Mouse (Mus musculus) hindbrain, embryonic 13.5 days (tissue): ENCODE measurements at regions not wholly inside any gene's neighbourhood (a gene's known extent, or its start where the extent isn't known, plus 50 kb on each side); places are given as distances from the start of the nearest gene placed in this dataset.
"Not testable (repeated sequence)": the region's sequence is repeated elsewhere in the genome, so short reads cannot be mapped to it uniquely, and the experiment has no call there.

Source experiments
- ATAC-seq: fragments of 200-750 bp; cut with Nextera tagmentation; 2 replicates; pipeline ENCODE4 v1.8.0; 2017; ENCODE audit warnings: moderate TSS enrichment; ENCODE audit not compliant: low FRiP score
- H3K27ac ChIP-seq: fragments of 300-500 bp; sonication (generic); 2 replicates; pipeline ENCODE4 v1.5.1; 2015; ENCODE audit warnings: inconsistent platforms, mild to moderate bottlenecking, moderate library complexity
- H3K27me3 ChIP-seq: fragments of 300-500 bp; sonication (generic); 2 replicates; pipeline ENCODE4 v1.6.1; 2015; ENCODE audit warnings: mild to moderate bottlenecking, inconsistent platforms
- H3K36me3 ChIP-seq: fragments of 300-500 bp; sonication (generic); 2 replicates; pipeline ENCODE4 v1.6.1; 2015; ENCODE audit warnings: mild to moderate bottlenecking, inconsistent platforms
- H3K4me1 ChIP-seq: fragments of 300-500 bp; sonication (generic); replicated peaks from 2 replicates; pipeline ENCODE4 v1.6.1; 2015; ENCODE audit warnings: inconsistent platforms
- H3K4me2 ChIP-seq: fragments of 300-500 bp; sonication (generic); 2 replicates; pipeline ENCODE4 v1.6.1; 2015; ENCODE audit warnings: inconsistent platforms, mild to moderate bottlenecking, moderate library complexity
- H3K4me3 ChIP-seq: fragments of 300-500 bp; sonication (generic); 2 replicates; pipeline ENCODE4 v1.5.1; 2015; ENCODE audit warnings: mild to moderate bottlenecking, inconsistent platforms
- H3K9ac ChIP-seq: fragments of 300-500 bp; sonication (generic); 2 replicates; pipeline ENCODE4 v1.6.1; 2015; ENCODE audit warnings: mild to moderate bottlenecking, inconsistent platforms
- H3K9me3 ChIP-seq: fragments of 300-500 bp; sonication (generic); 2 replicates; pipeline ENCODE4 v1.6.1; 2016; ENCODE audit warnings: inconsistent platforms
- WGBS: fragments of 180-500 bp; shearing (Covaris S2); methylation state at CpG from one replicate; pipeline ENCODE4 v1.1.7; 2015; 5-methylcytosine and 5-hydroxymethylcytosine counted together

DNA sequence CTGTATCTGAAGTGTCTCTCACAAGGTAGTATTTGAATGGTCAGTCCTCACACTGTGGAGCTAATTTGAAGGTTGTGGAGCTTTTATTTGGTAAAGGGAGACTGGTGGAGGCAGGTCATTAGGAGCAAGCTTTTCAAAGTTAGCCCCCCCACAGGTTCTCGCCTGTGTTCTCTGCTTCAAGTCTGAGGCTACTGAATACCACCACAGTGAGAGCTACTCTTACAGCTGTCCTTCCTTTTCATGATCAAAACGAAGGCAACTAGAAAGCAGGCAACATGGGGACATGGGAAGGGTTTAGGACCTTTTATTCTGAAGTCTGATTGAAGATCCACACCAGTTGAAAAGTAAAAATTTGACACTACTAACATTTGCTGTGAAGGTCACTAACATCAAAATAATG lies 645.2 kb upstream of the Pou3f2 start:
- Histone ChIP-seq H3K4me3 (no peak overlapping the region), H3K36me3 (no peaks in the 10 kb centered on the region), H3K4me1 (no peaks in the 10 kb centered on the region), H3K4me2 (no peak overlapping the region), H3K9me3 (no peaks in the 10 kb centered on the region), H3K27me3 (no peaks in the 10 kb centered on the region), H3K9ac (no peak overlapping the region), H3K27ac (no peak overlapping the region)
- no peak for ATAC-seq
- WGBS, result 24% methylated on average over 2 of the region's 2 CpGs

DNA sequence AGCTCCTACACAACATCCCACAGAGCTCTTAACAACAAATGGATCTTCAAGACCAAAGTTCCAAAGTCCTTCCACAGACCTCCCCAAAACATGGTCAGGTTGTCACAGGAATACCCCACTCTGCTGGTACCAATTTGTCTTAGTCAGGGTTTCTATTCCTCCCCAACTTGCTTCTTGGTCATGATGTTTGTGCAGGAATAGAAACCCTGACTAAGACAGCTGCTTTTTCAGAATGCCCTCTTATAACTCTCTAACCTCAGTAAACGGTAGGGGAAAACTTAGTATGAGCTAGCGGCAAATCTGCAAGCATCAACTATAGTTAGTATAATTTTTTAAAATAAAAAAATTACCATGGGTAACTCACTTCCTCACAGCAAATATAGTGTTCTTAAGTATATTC lies 613.3 kb upstream of the Pou3f2 start:
- H3K4me3 ChIP-seq, H3K36me3 ChIP-seq, H3K9me3 ChIP-seq, H3K4me2 ChIP-seq, H3K27ac ChIP-seq, H3K27me3 ChIP-seq, ATAC-seq, H3K9ac ChIP-seq, H3K4me1 ChIP-seq: not testable (repeated sequence)
- WGBS, result 96% methylated on average over 2 of the region's 2 CpGs

DNA sequence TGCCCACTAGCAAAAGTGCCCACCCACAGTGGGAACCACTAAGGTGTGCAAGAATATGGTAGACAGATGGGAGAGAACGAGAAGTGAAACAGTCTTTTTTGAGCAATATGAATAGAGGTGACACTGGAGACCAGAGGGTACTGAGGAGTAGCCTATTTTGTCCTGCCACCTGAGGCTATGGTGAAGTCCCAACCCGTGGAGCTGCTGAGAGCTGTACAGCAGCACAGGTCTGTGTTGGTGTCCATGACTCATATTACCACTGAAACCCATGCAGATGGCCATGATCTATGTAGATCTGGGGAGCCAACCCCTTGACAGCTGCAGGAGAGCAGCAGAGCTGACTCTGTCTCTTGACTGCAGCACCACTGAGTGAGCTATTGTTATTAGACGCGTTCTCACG lies 591.4 kb upstream of the Pou3f2 start:
- H3K4me3 ChIP-seq, result no peak overlapping the region
- H3K9ac ChIP-seq, result no peak overlapping the region
- H3K4me1 ChIP-seq, result no peaks in the 10 kb centered on the region
- no peaks in the 10 kb centered on the region for H3K9me3 ChIP-seq
- no peaks in the 10 kb centered on the region for H3K36me3 ChIP-seq
- no peak overlapping the region for H3K4me2 ChIP-seq
- 93% methylated on average over 5 of the region's 5 CpGs for WGBS
- ATAC-seq, result no peak
- no peak overlapping the region for H3K27ac ChIP-seq
- no peaks in the 10 kb centered on the region for H3K27me3 ChIP-seq

DNA sequence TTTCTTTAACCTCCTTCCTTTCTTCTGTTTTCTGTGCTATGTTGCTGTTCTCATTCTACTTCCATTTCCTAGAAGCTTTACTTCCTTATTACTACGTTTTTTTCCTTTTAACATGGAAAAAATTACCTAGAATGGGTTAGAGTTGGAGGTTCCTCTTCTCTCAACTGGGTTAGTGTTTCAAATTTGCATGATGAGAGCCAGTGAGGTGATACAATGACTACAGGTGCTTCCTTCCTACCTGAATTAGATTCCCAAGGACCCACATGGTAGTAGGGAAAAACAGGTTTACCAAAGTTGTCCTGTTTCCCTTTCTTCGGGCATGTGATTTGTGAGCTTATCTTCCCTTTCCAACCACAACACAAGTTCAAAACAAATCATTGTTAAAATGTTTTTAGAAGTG lies 589.4 kb upstream of the Pou3f2 start:
- Histone ChIP-seq H3K36me3 (no peaks in the 10 kb centered on the region), H3K9me3 (no peaks in the 10 kb centered on the region), H3K9ac (no peak overlapping the region), H3K27ac (no peak overlapping the region), H3K4me3 (no peak overlapping the region), H3K27me3 (no peaks in the 10 kb centered on the region), H3K4me2 (no peak overlapping the region), H3K4me1 (no peaks in the 10 kb centered on the region)
- whole genome bisulfite sequencing, result 78% methylated on average over 2 of the region's 2 CpGs
- no peak for ATAC-seq

DNA sequence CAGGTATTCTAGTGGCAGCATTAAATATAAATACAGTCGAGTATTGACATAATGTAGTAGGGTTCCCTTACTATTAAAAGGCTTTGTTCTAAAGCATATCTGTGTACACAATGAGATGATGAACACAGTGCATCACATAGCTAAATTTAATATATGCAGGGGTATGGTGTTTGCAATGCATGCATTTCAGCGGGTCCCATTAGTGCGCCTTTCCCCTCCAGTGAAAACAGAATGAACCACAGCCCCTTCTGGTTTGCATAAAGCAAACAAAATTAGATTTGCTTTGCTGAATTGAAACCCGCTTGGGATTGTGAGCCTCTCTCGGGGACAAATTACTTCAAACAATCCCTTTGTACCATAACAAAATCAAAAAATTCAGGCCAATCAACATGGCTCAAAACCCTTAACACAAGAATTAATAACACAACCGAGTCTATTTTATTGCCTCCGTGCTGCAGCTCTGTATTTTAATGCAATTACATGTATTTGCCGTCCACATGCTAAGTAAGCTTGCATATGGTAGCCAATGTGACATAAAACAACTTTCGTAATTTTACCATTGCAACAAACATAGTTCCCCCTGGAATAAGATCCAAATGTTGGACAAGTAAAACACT lies 562.6 kb upstream of the Pou3f2 start:
- Histone ChIP-seq H3K9ac (no peak overlapping the region), H3K27me3 (no peaks in the 10 kb centered on the region), H3K4me1 (peaks cover 9% of the 10 kb centered on the region; the same call in 1 of the 2 replicates), H3K27ac (peak overlapping the region; percentile 55), H3K36me3 (no peaks in the 10 kb centered on the region), H3K4me2 (peak overlapping the region; percentile 26; the same call in 1 of the 2 replicates), H3K9me3 (no peaks in the 10 kb centered on the region), H3K4me3 (no peak overlapping the region)
- peak; percentile 86 for ATAC-seq
- 42% methylated on average over 9 of the region's 9 CpGs for WGBS

DNA sequence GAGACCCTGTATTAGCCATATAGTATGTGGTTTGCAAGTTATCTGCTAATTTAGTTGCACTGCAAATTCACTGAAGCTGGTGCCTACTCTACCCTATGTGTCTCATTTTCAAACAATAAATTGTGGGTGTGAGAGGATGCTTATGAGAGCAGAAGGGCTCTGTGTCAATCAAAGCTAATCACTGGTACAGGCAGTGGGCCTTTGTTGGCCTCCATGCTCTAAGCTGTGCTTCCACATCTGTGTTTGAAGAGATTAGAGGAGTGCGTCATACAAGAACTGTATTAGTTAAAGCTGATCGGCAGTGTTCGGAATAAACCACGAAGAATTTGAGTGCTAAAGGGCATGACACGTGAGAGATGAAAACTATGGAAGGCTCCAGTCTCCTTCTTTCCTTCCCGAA lies 549.6 kb upstream of the Pou3f2 start:
- WGBS, result 75% methylated on average over 6 of the region's 6 CpGs
- no peak overlapping the region for H3K4me2 ChIP-seq
- no peaks in the 10 kb centered on the region for H3K9me3 ChIP-seq
- no peak overlapping the region for H3K9ac ChIP-seq
- H3K4me3 ChIP-seq, result no peak overlapping the region
- no peak for ATAC-seq
- no peak overlapping the region for H3K27ac ChIP-seq
- H3K27me3 ChIP-seq, result no peaks in the 10 kb centered on the region
- H3K4me1 ChIP-seq, result no peaks in the 10 kb centered on the region
- no peaks in the 10 kb centered on the region for H3K36me3 ChIP-seq

- H3K27me3 ChIP-seq, result no peaks in the 10 kb centered on the region
- no peaks in the 10 kb centered on the region for H3K4me1 ChIP-seq
- H3K27ac ChIP-seq, result no peak overlapping the region
- no peak overlapping the region for H3K4me2 ChIP-seq
- 91% methylated on average over 2 of the region's 2 CpGs for WGBS
- no peak overlapping the region for H3K4me3 ChIP-seq
- no peak overlapping the region for H3K9ac ChIP-seq
- H3K36me3 ChIP-seq, result no peaks in the 10 kb centered on the region
- no peak for ATAC-seq
- H3K9me3 ChIP-seq, result no peaks in the 10 kb centered on the region
Measured at GRCm38 (mm10) chr4:23031271-23031670, 543.1 kb upstream of the Pou3f2 start.

DNA sequence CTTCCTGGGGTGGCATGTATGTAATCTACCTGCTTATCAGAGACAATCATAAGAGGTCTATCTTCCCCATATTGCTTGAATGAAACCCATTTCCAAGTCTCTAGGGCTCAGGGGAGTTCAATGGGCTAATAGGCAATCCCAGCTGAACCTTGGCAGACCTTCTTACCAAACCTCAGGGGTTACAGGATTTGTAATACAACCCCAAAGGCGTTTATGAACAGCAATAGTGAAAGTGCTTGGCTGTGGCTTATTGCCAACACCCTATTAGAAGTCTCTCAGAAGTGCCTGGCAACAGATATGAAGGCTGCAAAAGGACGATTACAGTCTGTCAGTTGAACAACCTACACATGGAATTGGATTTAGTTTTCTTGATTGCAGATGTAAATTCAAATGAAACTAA lies 534.0 kb upstream of the Pou3f2 start:
- no peak overlapping the region for H3K9ac ChIP-seq
- WGBS, result 54% methylated on average over 2 of the region's 2 CpGs
- H3K9me3 ChIP-seq, result no peaks in the 10 kb centered on the region
- no peaks in the 10 kb centered on the region for H3K36me3 ChIP-seq
- no peaks in the 10 kb centered on the region for H3K27me3 ChIP-seq
- H3K27ac ChIP-seq, result no peak overlapping the region
- H3K4me1 ChIP-seq, result no peaks in the 10 kb centered on the region
- H3K4me2 ChIP-seq, result no peak overlapping the region
- ATAC-seq, result no peak
- no peak overlapping the region for H3K4me3 ChIP-seq

DNA sequence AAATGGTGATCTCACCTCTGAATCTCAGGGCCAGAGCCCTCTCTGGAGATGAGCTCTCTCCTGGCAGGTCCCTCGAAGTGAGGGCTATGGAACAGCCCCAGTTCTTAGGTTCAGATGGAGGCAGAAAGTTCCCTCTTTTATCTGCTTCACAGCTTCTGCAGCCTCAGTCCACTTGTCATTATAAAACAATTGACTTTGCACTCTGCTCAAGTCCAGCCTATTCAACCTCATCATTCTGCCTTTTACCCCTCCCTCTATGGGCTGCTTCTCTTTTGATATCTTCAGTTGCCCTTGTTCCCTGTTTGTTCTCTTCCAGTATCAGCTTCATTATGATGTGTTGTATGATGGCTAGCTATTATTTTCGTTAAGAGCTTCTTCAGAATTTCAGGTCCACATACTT lies 522.2 kb upstream of the Pou3f2 start:
- Histone ChIP-seq H3K27me3 (no peaks in the 10 kb centered on the region), H3K4me1 (no peaks in the 10 kb centered on the region), H3K36me3 (no peaks in the 10 kb centered on the region), H3K27ac (no peak overlapping the region), H3K9me3 (no peaks in the 10 kb centered on the region), H3K4me3 (no peak overlapping the region), H3K4me2 (no peak overlapping the region), H3K9ac (no peak overlapping the region)
- WGBS, result 75% methylated on average over 2 of the region's 2 CpGs
- ATAC-seq, result no peak

DNA sequence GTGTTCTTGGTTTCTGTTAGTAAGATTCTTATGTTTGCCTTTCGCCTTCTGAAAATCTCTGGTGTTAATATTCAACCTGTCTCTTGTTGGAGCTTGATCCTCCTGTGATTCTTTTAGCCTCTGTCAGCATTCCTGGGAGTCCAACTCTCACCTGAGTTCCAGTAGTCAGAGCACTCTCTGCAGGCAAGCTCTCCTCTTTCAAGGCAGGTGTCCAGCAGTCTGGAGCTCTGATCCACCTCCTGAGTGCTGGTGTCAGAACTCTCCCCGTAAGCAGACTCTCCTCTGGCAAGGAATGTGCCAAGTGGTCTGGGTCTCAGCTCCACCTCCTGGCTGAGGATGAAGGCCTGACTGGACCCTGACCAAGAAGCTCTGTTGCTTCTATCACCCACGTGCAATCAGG lies 521.0 kb upstream of the Pou3f2 start:
- not testable (repeated sequence) for H3K9me3 ChIP-seq, H3K27ac ChIP-seq, H3K27me3 ChIP-seq, H3K4me1 ChIP-seq, H3K4me3 ChIP-seq, H3K36me3 ChIP-seq, H3K4me2 ChIP-seq, H3K9ac ChIP-seq, ATAC-seq
- 92% methylated on average over 3 of the region's 3 CpGs for WGBS

- 12% methylated on average over 4 of the region's 4 CpGs for WGBS
- Histone ChIP-seq H3K9ac (no peak overlapping the region), H3K27me3 (no peaks in the 10 kb centered on the region), H3K9me3 (no peaks in the 10 kb centered on the region), H3K27ac (no peak overlapping the region), H3K4me3 (no peak overlapping the region), H3K4me2 (no peak overlapping the region), H3K4me1 (peaks cover 15% of the 10 kb centered on the region), H3K36me3 (no peaks in the 10 kb centered on the region)
- ATAC-seq, result no peak
Measured at GRCm38 (mm10) chr4:22998994-22999393, 510.8 kb upstream of the Pou3f2 start.

DNA sequence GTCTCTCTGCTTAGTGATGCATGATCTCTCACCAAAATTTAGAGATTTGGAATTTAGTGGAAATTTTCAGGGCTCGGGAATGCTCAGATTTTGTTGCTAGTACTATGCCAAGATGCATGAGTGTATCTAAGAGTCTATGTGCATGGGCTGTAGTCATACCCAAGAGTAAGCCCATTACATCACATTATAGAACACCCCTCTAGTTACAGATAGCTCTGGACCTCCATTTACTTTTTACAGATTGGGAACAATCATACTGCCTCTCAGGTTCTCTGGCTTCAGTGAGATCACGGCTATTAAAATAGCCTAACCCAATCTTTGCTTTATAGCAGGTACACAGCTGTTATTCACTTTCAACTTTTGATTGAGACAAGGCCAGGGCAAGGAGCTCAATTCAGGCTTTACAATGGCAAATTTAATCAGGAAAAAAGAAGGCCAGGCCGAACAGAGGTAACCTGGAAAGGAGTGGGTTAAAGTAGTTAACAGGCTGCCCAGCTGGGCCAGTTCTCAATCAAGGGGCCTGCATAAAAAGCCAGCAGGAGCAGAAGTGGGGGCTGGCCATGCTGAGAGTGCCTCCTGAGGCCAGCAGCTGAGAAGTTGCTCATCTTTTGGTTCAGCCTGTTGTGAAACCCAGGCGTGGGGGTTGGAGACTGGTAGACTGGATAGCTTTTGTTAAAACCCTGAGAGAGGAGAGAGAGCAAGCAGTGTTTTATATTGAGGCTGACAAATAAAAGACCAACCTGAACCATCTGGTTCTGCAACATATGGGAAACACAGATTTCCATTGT lies 509.2 kb upstream of the Pou3f2 start:
- peak; percentile 57 for ATAC-seq
- Histone ChIP-seq H3K9ac (no peak overlapping the region), H3K4me3 (no peak overlapping the region), H3K9me3 (no peaks in the 10 kb centered on the region), H3K36me3 (no peaks in the 10 kb centered on the region), H3K27ac (no peak overlapping the region), H3K4me2 (no peak overlapping the region), H3K4me1 (peaks cover 15% of the 10 kb centered on the region), H3K27me3 (no peaks in the 10 kb centered on the region)
- 27% methylated on average over 4 of the region's 4 CpGs for WGBS
